Mouse (Mus musculus) adipocyte (in vitro differentiated cells): ENCODE measurements at regions not wholly inside any gene's neighbourhood (a gene's known extent, or its start where the extent isn't known, plus 50 kb on each side); places are given as distances from the start of the nearest gene placed in this dataset.

Source experiments
- DNase-seq: peaks from one replicate; pipeline ENCODE4 v3.0.0-alpha.2; 2016; ENCODE audit warnings: low spot score

DNA sequence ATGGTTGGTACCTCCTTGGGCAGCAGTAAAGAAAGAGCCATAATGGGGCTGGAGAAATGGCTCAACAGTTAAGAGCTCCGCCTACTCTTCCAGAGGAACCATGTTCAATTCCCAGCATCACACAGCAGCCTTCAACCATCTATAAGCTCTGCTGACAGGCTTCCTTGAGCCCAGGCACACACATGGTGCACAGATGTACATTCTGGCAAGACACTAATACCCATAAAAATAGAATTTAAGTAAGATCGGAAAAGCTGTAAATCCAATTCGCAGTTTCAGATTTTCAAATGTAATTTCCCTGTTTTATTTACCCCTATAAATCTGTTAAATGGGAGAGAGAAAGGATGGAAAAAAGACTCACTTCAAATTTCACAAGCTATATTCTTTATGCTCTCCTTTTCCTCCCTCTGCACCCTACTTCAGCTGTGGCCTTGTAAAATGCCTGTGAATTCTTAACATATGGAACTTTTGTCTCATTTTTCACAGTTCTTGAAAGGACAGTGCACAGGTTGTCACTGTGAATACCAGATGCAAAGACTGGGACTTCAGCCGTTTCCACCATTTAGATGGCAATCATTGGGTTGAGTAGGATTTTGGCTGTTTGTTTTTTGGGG lies 58.5 kb upstream of the Ccdc90b start:
- DNase-seq = no peak

DNA sequence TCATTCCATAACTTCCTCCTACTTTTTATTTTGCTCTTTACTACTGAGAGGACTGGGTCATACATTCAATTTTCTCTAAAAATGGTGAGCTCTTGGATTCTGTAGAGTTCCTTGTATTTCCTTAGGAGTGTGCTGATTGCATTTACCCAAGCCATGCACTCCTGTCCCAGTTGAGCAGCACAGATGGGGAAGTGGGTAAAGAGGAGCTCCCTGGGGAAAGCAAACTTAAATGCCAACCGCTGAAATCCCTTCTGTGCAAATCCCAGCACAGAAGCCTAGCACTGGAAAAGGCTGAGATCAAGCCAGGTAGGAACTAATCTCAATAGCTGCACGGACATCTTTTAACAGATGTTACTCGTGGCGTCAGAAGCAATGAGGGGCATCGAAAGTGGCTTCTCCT lies 54.6 kb upstream of the Ccdc90b start:
- DNase-seq = peak; percentile 34

DNA sequence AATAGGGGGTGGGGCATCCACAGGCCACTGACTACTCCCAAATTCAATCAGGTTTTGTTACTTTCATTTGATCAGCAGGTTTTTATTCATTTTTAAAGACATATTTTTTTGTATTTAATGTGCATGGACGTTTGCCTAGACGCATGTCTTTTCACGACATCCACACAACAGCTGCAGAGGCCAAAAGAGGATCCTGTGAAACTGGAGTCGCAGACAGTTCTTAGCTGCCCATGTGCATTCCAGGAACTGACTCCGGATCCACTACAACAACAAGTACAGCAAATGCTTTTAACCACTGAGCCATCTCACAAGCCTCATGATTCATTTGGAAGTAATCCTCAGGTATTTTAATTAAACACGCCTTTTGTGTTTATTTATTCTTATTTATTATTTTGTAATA lies 51.9 kb upstream of the Ccdc90b start:
- DNase-seq = no peak
